ENCODE assay signal across 9 mouse cellular contexts in the genomic region with DNA sequence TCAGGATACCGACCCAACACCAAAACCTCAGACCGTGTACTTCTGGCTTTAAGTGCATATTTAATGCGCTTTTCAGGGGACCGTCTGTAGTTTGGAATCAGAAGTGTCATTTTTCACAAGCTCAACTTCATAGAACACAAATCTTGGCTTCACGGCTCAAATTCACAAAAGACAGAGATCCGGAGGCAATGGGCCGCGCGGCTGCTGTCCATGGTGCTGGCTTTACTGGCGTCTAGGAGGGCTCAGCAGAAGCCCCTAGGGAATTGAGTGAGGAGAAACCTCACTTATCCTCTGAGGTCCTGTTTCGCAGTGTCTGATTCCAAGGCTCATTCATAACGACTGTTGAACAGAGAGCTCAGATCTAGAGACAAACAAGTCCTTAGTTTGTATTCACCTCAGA.
A peak's percentile ranks its signal among the peaks of the same experiment; 100 is the strongest.
DNase-seq lines count a peak whose midpoint lies in the region; ATAC-seq and TF ChIP-seq lines count a peak whose summit lies in the region.
"Had no signal": no experiment of that assay in that cellular context is flagged by ENCODE, and none has a peak within 500 bp of the region (broad histone marks: within the 10 kb centered on the region; RNA-seq: fewer than 3 reads in every experiment).

No protein-coding gene starts in this region.

- H3K9me3 ChIP-seq in hindbrain, postnatal 0 days (ENCODE audit: low read length), result no peaks in the 10 kb centered on the region

- H3K9ac ChIP-seq in hindbrain, postnatal 0 days (replicated peaks; ENCODE audit: low read length), result no peak overlapping the region

- no peak overlapping the region for H3K4me2 ChIP-seq in hindbrain, postnatal 0 days (ENCODE audit: low read depth, low read length)

- peak; percentile 27 to 47 for DNase-seq in heart, postnatal 14 days
- no peak for DNase-seq in heart, adult 11 months
- peak; percentile 13 for DNase-seq in lung, postnatal 14 days
- no peak for DNase-seq in lung, adult 2 months
- peak; percentile 73 for DNase-seq in adrenal gland, postnatal 10 days
- peak; percentile 60 for DNase-seq in hindbrain, postnatal 0 days (ENCODE audit: low spot score)
- DNase-seq in c-Kit-positive CD71-positive TER-119-positive erythroid progenitor cells, embryonic 14.5 days (ENCODE audit: low spot score), result no peak
- DNase-seq in layer of hippocampus, postnatal 36 days, result no peak
- DNase-seq: gastrocnemius, postnatal 36 days had no signal

- no peaks in the 10 kb centered on the region for H3K27me3 ChIP-seq in hindbrain, postnatal 0 days (ENCODE audit: insufficient read depth, low read length)

- no peak for ATAC-seq in hindbrain, postnatal 0 days

- intact Hi-C loops in heart, postnatal 14 days (cut with DNase I), result no loop called here

- no peak overlapping the region for H3K4me3 ChIP-seq in lung, adult 2 months (replicated peaks; ENCODE audit: extremely low read depth, low read depth, low read length)
- no peak overlapping the region for H3K4me3 ChIP-seq in hindbrain, postnatal 0 days (ENCODE audit: low read length)

- WGBS in lung, adult 2 months, result 30% methylated on average over 12 of the region's 12 CpGs
- 37% methylated on average over 12 of the region's 12 CpGs for WGBS in hindbrain, postnatal 0 days

- TF ChIP-seq POLR2A in lung, adult 2 months (IDR thresholded peaks at IDR 0.05; ENCODE audit: borderline replicate concordance, extremely low read depth, low read depth, low read length), result no peak

- no peaks in the 10 kb centered on the region for H3K36me3 ChIP-seq in hindbrain, postnatal 0 days (ENCODE audit: insufficient read depth, low read length)

- TF ChIP-seq CTCF in lung, adult 2 months (IDR thresholded peaks at IDR 0.05; ENCODE audit: insufficient read depth, low read length), result no peak
- TF ChIP-seq CTCF in hindbrain, postnatal 0 days (IDR thresholded peaks at IDR 0.05; ENCODE audit: low read depth), result no peak

- no peaks in the 10 kb centered on the region for H3K4me1 ChIP-seq in lung, adult 2 months (ENCODE audit: control insufficient read depth, insufficient read depth, low read length)
- no peaks in the 10 kb centered on the region for H3K4me1 ChIP-seq in hindbrain, postnatal 0 days (ENCODE audit: insufficient read depth, low read length)

- H3K27ac ChIP-seq in hindbrain, postnatal 0 days, result no peak overlapping the region

Comparison
In these comparisons a context has a peak if more than half of its experiments do, and no peak if none do; other contexts are left out.
1. DNase-seq: peak in heart, postnatal 14 days (2 of 2), lung, postnatal 14 days (single experiment), adrenal gland, postnatal 10 days (single experiment) and hindbrain, postnatal 0 days (single experiment); none in heart, adult 11 months (single experiment), lung, adult 2 months (single experiment), c-Kit-positive CD71-positive TER-119-positive erythroid progenitor cells, embryonic 14.5 days (single experiment) and layer of hippocampus, postnatal 36 days (0 of 2).